Mouse (Mus musculus) megakaryocyte, embryonic 14.5 days (primary cell): Measurements from ENCODE around the gene Tas2r130. TPM values are rescaled to one million over a fixed set of nuclear protein-coding genes. Genes with fewer than 3 reads are reported as not detected.
"Not testable (repeated sequence)": the region's sequence is repeated elsewhere in the genome, so short reads cannot be mapped to it uniquely, and the experiment has no call there.

ENCODE experiments used
- H3K27me3 ChIP-seq: replicated peaks from 2 replicates; pipeline ENCODE3; 2012; ENCODE audit warnings: inconsistent platforms
- H3K36me3 ChIP-seq: replicated peaks from 2 replicates; pipeline ENCODE3; 2012; ENCODE audit warnings: low read length, inconsistent platforms, mixed read lengths
- H3K4me1 ChIP-seq: 2 replicates; pipeline ENCODE4 v1.6.1; 2012; ENCODE audit warnings: inconsistent platforms
- H3K4me3 ChIP-seq: replicated peaks from 2 replicates; pipeline ENCODE3; 2012; ENCODE audit warnings: moderate library complexity, mild to moderate bottlenecking, inconsistent platforms
- H3K9me3 ChIP-seq: 2 replicates; pipeline ENCODE4 v1.6.1; 2012; ENCODE audit warnings: inconsistent platforms
- FLI1 ChIP-seq: IDR thresholded peaks from 2 replicates; pipeline ENCODE4 v1.6.1; 2012; ENCODE audit warnings: low read length, inconsistent platforms, mixed read lengths
- GATA1 ChIP-seq: IDR thresholded peaks from 3 replicates; pipeline ENCODE4 v1.6.1; 2012; ENCODE audit warnings: mixed read lengths, low read length, inconsistent platforms, borderline replicate concordance
- polyA plus RNA-seq: library from polyadenylated mRNA; stranded (reverse); fragments of >175 nt; gene quantifications from 2 replicates; pipeline ENCODE4 v1.2.3, GENCODE M21; 2012; ENCODE audit warnings: low replicate concordance; ENCODE audit not compliant: insufficient read depth

Tas2r130 gene
- not detected in 2 replicates for polyA plus RNA-seq

- H3K4me3 ChIP-seq, result no peak within 1 kb of the TSS
- no peaks in the 10 kb centered on the region for H3K4me1 ChIP-seq
- H3K27me3 ChIP-seq, result no peaks in the 10 kb centered on the region
- peaks cover 8% of the 10 kb centered on the region for H3K9me3 ChIP-seq
- TF ChIP-seq GATA1 (no peak), FLI1 (no peak)
- H3K36me3 ChIP-seq, result no peaks in the 10 kb centered on the region
These were observed at the start of gene Tas2r130 for GRCm38 (mm10) chr6:131630812-131631211. Tas2r130 (minus strand) TSS chr6:131630912.

DNA sequence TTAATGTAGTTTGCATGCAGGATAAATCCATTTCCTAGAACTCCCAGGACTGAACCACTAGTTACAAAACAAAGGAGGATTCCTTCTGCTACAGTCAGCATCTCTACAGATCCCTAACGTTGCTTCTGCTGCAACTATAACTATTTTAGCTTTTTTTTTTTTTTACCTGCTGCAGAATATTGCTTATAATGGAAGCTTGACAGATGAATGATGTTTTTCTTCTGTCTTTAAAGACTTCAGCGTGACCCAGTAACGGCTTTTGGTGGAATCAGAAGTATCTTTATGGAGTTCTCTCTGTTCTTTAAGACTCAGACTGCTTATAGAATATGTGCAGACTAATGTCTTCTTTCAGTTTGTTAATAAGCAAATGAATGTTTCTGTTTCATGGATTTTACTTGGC is 48.1 kb upstream of the Tas2r130 start, which contains the start of gene Tas2r106:
Tas2r106 (minus strand) TSS at position 101 of the 400 bp plus-strand sequence.
- no peak within 1 kb of the TSS for H3K4me3 ChIP-seq
- H3K27me3 ChIP-seq, result no peaks in the 10 kb centered on the region
- no peaks in the 10 kb centered on the region for H3K4me1 ChIP-seq
- H3K9me3 ChIP-seq, result peaks cover 6% of the 10 kb centered on the region; the same call in 1 of the 2 replicates
- TF ChIP-seq GATA1 (no peak), FLI1 (no peak)
- H3K36me3 ChIP-seq, result no peaks in the 10 kb centered on the region

DNA sequence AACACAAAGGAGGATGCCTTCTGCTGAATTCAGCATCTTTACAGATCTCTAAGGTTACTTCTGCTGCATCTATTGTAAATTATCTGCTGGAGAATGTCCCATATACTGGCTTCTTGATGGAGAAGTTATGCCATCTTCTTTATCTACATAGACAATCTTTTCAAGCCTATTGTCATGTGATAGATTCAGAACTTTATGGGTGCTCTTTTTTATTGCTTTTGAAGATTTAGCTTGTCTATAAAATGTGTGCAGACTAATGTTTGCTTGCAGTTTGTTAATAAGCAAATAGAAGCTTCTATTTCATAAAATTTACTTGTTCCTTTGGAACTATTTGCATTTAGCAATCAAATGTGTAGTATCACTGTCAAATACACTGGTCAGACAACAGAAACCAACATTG is 29.3 kb upstream of the Tas2r130 start, which contains the start of gene Tas2r107:
Tas2r107 (minus strand) TSS at position 101 of the 400 bp plus-strand sequence.
- Histone ChIP-seq H3K9me3 (peaks cover 6% of the 10 kb centered on the region; the same call in 1 of the 2 replicates), H3K4me3 (no peak within 1 kb of the TSS), H3K4me1 (no peaks in the 10 kb centered on the region), H3K27me3 (no peaks in the 10 kb centered on the region), H3K36me3 (no peaks in the 10 kb centered on the region)
- TF ChIP-seq GATA1 (no peak), FLI1 (no peak)

- H3K9me3 ChIP-seq, result peaks cover 24% of the 10 kb centered on the region
- not testable (repeated sequence) for H3K27me3 ChIP-seq, H3K36me3 ChIP-seq, H3K4me3 ChIP-seq, H3K4me1 ChIP-seq
These were observed 20.8 kb downstream of the Tas2r130 start for GRCm38 (mm10) chr6:131609956-131610355.

DNA sequence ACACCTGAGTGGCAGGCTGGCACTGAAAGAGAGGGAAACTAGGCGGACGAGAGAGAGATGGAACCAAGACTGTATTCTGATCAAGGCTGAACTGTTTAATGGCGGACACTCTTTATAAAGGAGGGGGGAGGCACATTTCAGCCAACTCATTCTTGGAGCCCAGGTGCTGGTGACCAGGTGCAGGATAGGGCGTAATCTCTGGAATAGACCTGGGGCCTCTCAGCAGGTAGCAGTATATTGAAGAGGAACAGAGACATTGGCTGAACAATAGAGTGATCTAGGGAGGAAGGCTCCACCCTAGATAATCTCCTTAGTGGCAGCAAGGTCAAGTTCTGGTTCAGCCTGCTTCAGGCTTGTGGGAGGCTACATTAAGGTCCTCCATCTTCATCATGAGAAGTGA is 25.9 kb downstream of the Tas2r130 start:
- TF ChIP-seq GATA1 (no peak), FLI1 (no peak)
- Histone ChIP-seq H3K4me1 (no peaks in the 10 kb centered on the region), H3K4me3 (no peak overlapping the region), H3K36me3 (no peaks in the 10 kb centered on the region), H3K9me3 (peaks cover 19% of the 10 kb centered on the region; the same call in 1 of the 2 replicates), H3K27me3 (no peaks in the 10 kb centered on the region)

Other genes starting within 250 kb of the Tas2r130 start
- gene Ybx3, start 242.4 kb downstream of the Tas2r130 start, polyA plus RNA-seq, result 690 and 1,206 TPM in 2 replicates
- not detected in 2 replicates for gene 5430401F13Rik, start 144.5 kb downstream of the Tas2r130 start, polyA plus RNA-seq
- gene Gm6619, start 144.5 kb downstream of the Tas2r130 start, polyA plus RNA-seq, result not detected in 2 replicates
- gene Tas2r107, start 29.2 kb upstream of the Tas2r130 start, polyA plus RNA-seq, result not detected in 2 replicates
- gene Tas2r106, start 48.0 kb upstream of the Tas2r130 start, polyA plus RNA-seq, result not detected in 2 replicates
- gene Tas2r104, start 54.8 kb upstream of the Tas2r130 start, polyA plus RNA-seq, result not detected in 2 replicates
- gene Tas2r105, start 56.6 kb upstream of the Tas2r130 start, polyA plus RNA-seq, result not detected in 2 replicates
- gene Tas2r114, start 59.2 kb upstream of the Tas2r130 start, polyA plus RNA-seq, result not detected in 2 replicates